Mouse (Mus musculus): ENCODE data around the gene Atp2b4.

Gene Atp2b4

DNA sequence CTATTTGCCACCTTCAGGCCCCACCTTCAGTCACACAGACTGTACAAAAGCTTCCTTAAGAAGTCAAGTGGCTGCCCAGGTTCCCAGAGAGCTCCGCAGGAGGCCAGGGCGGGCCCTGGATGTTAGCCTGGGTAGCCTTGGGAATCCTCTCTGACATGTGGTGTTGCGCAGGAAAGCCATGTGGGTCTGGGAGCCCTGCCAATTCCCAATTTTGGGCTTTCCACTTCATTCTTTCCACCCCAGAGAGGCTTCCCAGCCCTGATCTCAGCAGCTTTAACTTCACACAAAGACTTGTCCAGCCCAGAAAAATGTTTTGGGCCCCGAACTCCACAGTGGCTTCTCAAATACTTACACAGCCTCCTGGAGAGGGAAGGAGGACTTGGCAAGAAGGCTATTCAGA, 56.2 kb downstream of the Atp2b4 start:
- peak; percentile 32 for DNase-seq

DNA sequence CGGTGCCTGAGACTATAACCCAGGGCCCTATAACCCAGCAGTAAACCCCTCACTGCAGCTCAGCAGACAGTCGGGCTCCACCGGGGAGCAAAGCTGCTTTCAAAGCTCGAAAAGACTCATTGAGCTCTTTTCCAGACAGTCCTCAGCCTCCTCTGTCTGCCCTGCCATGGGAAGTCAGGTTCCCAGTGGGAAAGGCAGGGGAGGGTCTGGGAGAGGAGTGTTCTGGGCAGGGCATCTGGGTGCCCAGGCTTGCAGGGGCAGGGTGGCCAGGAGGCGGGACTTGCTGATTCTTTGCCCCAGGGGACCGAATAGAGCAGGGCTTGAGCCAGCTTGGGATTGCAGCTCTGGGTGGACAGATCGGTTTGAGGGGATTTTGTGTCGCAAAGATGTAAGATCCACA, 58.3 kb downstream of the Atp2b4 start:
- DNase-seq, result no peak

DNA sequence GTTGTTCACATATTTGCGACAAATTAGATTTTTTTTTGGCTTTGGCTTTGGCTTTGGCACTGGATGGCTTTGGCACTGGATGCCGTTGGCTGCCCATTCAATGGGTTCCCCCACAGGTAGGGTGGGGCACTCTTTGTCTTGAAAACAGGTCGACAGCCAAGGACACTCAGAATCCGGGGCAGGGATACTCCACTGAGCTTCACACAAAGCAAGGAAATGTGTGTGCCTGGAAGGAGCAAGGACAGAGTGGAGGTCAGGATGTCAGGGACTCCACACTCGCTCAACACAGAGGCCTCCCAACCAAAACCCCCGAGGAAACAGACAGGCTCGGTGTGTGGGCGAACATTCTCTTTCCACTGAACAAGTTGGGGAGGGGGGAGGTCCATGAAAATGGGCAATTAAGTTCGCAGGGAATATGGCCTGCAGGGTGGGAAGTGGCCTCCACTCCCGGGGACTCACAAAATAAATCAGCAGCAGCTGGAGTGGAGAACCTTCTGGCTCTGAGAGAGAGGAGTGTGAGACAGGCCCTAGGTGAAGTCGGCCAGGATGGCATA, 58.9 kb downstream of the Atp2b4 start:
- DNase-seq, result peak; percentile 27

DNA sequence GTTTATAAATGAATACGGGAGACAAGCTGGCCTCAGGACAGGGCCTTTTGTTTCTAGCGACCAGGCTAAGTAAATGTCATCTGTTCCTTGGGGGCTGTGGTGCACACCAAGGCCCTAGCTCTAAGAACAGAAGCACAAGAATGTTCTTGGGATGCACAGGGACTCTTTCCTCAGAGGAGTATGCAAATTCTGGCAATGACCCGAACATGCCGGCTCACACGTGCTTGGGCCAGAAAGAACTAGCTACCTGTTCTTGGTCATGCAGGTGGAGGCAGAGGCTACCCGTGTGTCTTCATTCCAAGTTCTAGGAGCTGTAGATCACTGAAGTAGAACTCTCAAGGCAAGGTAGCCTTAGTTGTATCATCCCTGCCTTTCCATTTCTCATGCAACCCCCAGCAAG, 59.7 kb downstream of the Atp2b4 start:
- no peak for DNase-seq

- DNase-seq, result no peak
Observed at GRCm38 (mm10) chr1:133736664-133737063, 64.2 kb downstream of the Atp2b4 start.

GRCm38 (mm10) chr1:133735995-133736652, 64.7 kb downstream of the Atp2b4 start:
- DNase-seq, result peak; percentile 50

DNA sequence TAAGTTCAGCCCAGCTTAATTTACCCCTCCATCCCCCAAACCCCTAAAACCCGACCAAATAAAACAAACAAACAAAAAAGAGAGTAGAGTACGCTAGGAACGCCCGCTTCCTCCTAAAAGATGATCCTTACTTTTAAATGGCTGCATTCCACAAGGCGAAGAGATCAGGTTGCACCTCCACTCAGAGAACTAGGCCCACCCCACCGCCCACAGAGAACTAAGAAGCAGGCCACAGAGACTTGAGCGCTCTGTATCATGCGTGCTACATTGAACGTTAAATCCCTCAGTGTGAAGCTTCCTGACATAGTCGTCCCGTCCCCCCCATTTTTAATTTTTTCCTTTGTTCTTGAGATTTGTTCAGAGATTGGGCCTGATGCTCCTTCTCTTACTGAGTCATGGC, 68.0 kb downstream of the Atp2b4 start:
- DNase-seq, result no peak

GRCm38 (mm10) chr1:133728339-133728738, 72.5 kb downstream of the Atp2b4 start:
- no peak for DNase-seq

GRCm38 (mm10) chr1:133720342-133720741, 80.5 kb downstream of the Atp2b4 start:
- no peak for DNase-seq

GRCm38 (mm10) chr1:133718786-133719185, 82.1 kb downstream of the Atp2b4 start:
- DNase-seq, result no peak

- DNase-seq, result no peak
Observed at GRCm38 (mm10) chr1:133718296-133718695, 82.5 kb downstream of the Atp2b4 start.

- DNase-seq, result peak; percentile 66
Observed at GRCm38 (mm10) chr1:133716464-133716863, 84.4 kb downstream of the Atp2b4 start.

DNA sequence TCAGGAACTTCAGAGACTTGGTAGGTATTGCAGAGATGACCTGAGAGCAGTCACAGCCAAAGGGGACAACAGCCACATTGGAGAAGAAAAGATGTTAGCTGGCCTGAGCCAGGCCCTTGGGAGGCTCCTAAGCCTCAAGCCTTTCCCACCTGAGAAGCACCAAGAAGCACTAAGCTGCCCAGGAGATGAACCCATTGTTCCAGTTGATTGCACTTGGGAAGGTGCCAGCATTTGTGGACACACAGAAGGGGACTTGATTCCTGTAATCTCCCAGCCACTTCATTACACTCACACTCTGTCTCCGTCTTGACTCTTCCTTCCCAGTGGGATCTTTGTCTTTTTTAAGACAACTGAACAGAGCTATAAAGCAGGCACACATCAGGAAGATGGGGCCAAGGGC, 85.7 kb downstream of the Atp2b4 start:
- no peak for DNase-seq

- no peak for DNase-seq
Observed at GRCm38 (mm10) chr1:133713009-133713370, 87.9 kb downstream of the Atp2b4 start.

DNA sequence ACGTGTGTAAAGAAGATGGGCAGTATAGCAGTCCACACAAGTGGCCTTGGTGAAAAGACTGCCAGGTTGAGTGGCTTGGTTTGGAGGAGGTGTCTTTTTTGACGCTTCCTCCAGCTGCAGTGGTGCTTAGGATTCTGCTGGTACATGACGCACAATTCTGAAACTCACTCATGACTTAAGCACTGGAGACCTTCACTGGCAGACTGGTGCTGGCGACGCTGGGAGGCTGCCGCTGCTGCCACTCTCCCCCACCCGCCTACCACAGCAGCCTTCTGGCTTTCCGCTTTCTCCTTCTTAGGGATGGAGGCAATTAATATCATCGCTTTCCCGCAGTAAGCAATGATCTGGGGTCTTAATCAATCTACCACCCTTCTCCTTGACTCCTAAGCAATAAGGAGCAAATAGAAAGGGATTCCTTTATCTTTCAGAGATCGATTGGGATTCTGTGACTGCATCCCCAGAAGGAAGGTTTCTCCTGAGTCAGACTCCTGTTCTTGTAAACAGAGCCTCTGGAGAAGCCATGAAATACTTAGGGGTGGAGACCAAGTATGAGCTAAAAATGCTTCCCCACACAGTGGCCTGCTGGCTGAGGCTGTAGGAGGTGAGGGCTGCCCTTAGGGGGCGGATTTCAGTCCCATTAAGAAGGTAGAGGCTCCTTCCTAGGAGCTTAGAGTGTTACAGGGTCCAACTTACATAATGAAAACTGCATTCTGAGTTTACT, 88.4 kb downstream of the Atp2b4 start:
- DNase-seq, result no peak

DNA sequence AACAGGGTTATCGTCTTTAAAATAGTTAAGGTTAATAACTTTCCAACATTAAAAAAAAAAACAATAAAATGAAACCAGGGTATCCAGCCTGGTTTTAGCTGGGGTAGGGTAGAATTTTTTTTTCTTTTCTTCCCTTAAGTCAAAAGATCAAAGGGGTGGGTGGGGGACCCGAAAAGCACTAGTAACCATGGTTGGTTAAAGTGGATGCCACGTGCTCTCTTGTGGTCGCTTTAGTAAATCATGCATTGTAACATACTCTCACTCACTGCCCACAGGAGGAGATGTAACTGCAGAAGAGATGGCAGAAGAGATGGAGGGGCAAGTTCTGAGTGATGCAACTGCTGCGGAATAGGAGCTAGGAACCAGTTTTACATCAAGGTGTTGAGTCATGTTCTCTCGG, 89.5 kb downstream of the Atp2b4 start:
- DNase-seq, result no peak

DNA sequence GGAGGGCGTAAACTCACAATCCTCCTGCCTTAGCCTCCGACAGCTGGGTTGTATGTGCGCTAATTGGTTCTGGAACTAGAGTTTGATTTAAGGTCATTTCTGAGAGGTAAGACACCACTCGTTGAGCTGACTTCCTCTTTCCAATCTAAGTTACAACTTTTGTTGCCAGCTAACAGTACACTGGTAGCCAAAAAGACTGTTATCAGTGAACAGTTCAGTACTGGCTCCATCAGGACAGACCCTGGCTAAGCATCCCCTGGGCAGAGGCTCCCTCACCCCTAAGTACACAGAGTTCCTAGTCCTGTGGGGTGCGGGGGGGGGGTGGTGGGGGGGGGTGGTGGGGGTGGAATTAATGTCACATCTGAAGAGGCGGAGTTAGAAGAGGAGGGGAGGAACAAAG, 89.9 kb downstream of the Atp2b4 start:
- no peak for DNase-seq

- DNase-seq, result no peak
Observed at GRCm38 (mm10) chr1:133709292-133709691, 91.5 kb downstream of the Atp2b4 start.

DNA sequence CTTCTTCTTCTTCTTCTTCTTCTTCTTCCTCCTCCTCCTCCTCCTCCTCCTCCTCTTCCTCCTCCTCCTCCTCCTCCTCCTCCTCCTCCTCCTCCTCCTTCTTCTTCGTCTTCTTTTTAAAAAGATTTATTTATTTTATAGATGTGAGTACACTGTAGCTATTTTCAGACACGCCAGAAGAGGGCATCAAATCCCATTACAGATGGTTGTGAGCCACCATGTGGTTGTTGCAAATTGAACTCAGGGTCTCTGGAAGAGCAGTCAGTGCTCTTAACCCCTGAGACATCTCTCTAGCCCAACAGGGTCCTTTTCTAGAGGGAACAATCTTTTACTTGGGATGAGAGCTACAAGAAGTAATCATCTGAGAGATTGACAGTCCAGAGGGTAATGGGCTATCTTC, 99.0 kb downstream of the Atp2b4 start:
- DNase-seq, result peak; percentile 44

DNA sequence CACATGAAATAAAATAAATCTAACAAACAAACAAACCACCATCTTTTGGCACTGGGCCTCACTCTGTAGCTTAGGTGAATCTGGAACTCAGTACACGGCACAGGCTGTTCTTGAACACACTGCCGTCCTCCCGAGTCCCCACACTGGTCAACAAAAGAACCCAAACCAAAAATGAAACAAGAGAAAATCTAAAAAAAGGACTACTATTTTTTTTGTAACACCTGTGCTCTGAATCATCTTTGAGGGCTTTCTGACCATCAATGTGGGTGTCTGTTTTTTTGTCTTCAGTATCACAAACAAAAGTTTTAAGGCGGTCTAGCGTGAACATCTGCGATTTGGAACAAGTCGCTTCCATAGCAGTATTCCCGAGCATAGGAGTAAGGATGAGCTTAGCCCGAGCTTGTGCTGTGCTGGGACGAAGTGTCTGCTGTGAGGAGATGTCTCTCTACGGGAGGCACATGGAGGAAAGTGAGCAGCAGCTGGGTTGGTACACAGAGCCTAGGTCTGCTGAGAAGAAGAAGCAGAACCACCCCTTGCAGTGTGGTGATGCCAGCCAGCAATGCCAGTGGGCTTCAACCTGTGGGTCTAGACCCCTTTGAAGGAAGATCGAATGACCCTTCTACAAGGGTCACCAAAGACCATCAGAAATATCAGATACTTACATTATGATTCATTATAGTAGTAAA, 102.8 kb downstream of the Atp2b4 start:
- no peak for DNase-seq

DNA sequence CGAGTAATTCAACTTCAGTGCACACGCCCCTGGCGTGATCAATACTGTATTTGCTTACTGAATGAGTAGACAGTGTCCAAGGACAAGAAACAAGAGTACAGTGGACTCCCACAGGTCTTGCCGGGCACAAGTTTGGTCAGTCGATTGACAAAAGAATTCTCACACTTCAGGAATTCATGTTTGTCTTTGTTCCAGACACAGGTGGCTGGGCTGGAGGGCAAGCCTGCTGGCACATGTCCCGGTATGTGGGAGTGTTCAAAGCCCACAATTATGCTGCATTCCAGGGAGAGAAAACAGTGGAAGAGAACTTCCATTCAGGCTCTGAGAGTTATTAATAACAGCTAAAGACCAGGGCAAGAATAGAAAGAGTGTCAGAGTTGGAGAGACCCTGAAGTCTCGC, 104.9 kb downstream of the Atp2b4 start:
- peak; percentile 89 for DNase-seq

GRCm38 (mm10) chr1:133694876-133695275, 106.0 kb downstream of the Atp2b4 start:
- DNase-seq, result peak; percentile 39

DNA sequence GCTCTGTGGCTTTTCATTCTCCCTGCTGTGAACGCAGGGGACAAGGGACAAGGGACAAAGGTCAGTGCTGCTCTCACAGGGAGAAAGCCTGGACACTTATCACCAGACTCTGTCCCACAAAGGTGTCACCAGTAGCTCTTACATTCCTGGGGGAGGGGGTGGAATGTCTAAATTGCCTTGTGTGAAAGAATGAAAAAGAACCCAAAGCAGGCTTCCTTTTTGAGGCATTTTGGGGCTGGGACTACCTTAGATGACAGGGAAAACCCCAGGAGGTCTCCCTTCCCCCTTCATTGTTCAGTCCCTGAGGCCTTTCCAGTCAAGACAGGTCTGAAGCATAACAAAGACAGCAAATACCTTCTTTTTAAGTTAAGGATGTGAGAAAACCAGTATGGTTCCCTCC, 106.5 kb downstream of the Atp2b4 start:
- peak; percentile 48 for DNase-seq

DNA sequence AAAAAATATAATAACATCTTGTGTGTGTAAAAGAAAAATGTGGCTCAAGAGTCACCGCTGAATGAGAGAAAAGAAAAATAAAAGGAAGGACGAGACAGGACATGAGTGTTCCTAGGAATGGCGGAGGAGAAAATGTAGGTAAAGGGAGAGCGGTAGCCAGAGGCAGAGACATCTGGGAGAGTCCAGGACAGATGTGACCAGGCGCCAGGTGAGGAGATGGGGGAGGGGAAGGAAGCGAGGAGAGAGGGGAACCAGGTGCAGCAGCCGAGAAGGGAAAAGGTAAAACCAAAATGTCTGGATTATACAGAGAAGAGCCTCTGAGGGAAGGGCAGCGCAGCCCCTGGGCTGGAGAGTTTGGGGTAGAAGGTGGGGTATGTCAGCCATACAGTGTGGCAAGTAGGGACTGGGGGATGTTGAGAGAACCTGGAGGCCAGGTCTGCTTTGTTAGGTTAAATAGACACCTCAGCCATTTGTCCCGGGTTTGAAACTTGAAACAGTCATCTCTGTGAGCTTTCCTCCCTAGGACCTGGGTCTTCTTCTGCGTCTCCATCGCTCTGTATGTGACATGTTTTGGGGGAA, 107.2 kb downstream of the Atp2b4 start:
- no peak for DNase-seq
